Mouse (Mus musculus): Measurements from ENCODE around the gene Gng10. TPM values are rescaled to one million over a fixed set of nuclear protein-coding genes. Genes with fewer than 3 reads are reported as not detected.
A peak's percentile ranks its signal among the peaks of the same experiment; 100 is the strongest.

The Gng10 gene
- total and polyA plus RNA-seq, 3 experiments, result 51.2 to 59.1 TPM; not detected in 1

DNA sequence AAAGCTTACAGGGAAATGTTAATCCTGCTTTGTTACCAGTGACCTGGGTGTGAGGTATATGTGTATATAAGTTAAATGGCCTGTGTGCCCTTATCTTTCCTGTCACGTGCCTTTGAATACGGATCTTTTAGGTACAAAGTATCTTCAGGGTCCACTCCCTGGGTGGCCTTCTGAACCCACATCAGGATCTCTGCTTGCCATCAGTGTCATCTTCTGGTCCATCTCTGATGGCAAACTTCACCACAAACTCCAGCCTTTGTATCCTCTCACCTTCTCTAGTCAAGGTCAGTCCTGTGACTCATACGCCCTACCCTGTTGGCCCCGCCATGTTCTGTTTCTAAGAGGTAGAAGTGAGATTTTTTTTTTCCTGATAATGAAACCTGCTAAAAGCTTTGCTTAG, 40.1 kb upstream of the Gng10 start, which contains the start of gene Dnajc25:
Gene Dnajc25, plus strand, starts transcription at position 301 of the 400 bp plus-strand sequence.
- Histone ChIP-seq H3K79me2 (ENCODE audit: control insufficient read depth, insufficient read depth, low read length, poor library complexity) (no peaks in the 10 kb centered on the region), H3K27ac (ENCODE audit: control insufficient read depth, low read depth, low read length) (no peak within 1 kb of the TSS), H3K9me3 (replicated peaks; ENCODE audit: insufficient read depth, low read length) (no peaks in the 10 kb centered on the region), H3K4me3 (ENCODE audit: control insufficient read depth in 1 of 2, insufficient read depth in 1 of 2, low read depth in 2 of 2, low read length in 2 of 2) (no peak within 1 kb of the TSS), H3K4me1 (ENCODE audit: control insufficient read depth in 1 of 2, insufficient read depth in 2 of 2, low read length in 2 of 2) (peaks cover 13 to 31% of the 10 kb centered on the region in 2 experiments), H3K36me3 (ENCODE audit: control insufficient read depth in 1 of 2, insufficient read depth in 2 of 2, low read length in 2 of 2) (peaks cover 0 to 15% of the 10 kb centered on the region in 2 experiments; a peak in 2 of 4 replicates), H3K27me3 (ENCODE audit: control insufficient read depth in 1 of 2, insufficient read depth in 2 of 2, low read length in 2 of 2) (no peaks in the 10 kb centered on the region), H3K9ac (ENCODE audit: control insufficient read depth, low read depth, low read length, poor library complexity, severe bottlenecking) (no peak within 1 kb of the TSS)
- TF ChIP-seq POLR2AphosphoS5 (IDR thresholded peaks at IDR 0.05; ENCODE audit: borderline replicate concordance, low read depth, low read length) (no peak), BHLHE40 (IDR thresholded peaks at IDR 0.05; ENCODE audit: borderline replicate concordance, low read depth, low read length) (0 out of 2 replicates have a peak, but pooled peaks have one; percentile 34), USF1 (IDR thresholded peaks at IDR 0.05; ENCODE audit: low read depth, low read length) (peak; percentile 53; the same call in 1 of the 2 replicates)
- no peak for DNase-seq (ENCODE audit: low read depth, low spot score)

DNA sequence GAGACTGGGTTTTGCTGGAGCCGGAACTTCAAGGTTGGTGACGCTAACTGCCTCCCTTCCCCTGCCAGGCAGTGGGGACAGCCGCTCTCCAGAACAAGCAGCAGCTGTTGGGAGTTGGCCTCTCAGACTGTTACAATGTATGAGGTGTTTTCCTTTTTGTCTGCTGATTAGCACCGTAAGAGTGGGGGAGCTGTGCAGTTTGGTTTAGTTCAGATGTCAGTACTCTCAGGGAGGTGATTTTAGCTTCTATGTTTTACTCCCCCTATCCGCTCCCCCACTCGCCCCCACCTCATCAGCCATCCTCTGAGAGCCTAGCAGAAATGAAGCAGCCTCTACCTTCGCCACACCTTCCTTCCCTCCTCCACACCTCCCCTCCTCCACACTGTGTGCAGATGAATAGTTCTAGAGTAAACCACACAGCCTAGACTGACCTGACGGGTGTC, 39.6 kb upstream of the Gng10 start:
- Histone ChIP-seq H3K4me1 (ENCODE audit: control insufficient read depth in 1 of 2, insufficient read depth in 2 of 2, low read length in 2 of 2) (peaks cover 10 to 26% of the 10 kb centered on the region in 2 experiments), H3K27ac (ENCODE audit: control insufficient read depth, low read depth, low read length) (no peak overlapping the region), H3K9ac (ENCODE audit: control insufficient read depth, low read depth, low read length, poor library complexity, severe bottlenecking) (no peak overlapping the region), H3K9me3 (replicated peaks; ENCODE audit: insufficient read depth, low read length) (no peaks in the 10 kb centered on the region), H3K79me2 (ENCODE audit: control insufficient read depth, insufficient read depth, low read length, poor library complexity) (no peaks in the 10 kb centered on the region), H3K27me3 (ENCODE audit: control insufficient read depth in 1 of 2, insufficient read depth in 2 of 2, low read length in 2 of 2) (no peaks in the 10 kb centered on the region), H3K4me3 (ENCODE audit: control insufficient read depth in 1 of 2, insufficient read depth in 1 of 2, low read depth in 2 of 2, low read length in 2 of 2) (no peak overlapping the region), H3K36me3 (ENCODE audit: control insufficient read depth in 1 of 2, insufficient read depth in 2 of 2, low read length in 2 of 2) (peaks cover 0 to 12% of the 10 kb centered on the region in 2 experiments; a peak in 2 of 4 replicates)
- TF ChIP-seq POLR2AphosphoS5 (IDR thresholded peaks at IDR 0.05; ENCODE audit: borderline replicate concordance, low read depth, low read length) (no peak), E2F4 (IDR thresholded peaks at IDR 0.05; ENCODE audit: borderline replicate concordance, low read depth, low read length) (no peak), ZC3H11A (IDR thresholded peaks at IDR 0.05; ENCODE audit: low read depth, low read length) (no peak), GABPA (IDR thresholded peaks at IDR 0.05; ENCODE audit: low read depth, low read length) (no peak), JUND (IDR thresholded peaks at IDR 0.05; ENCODE audit: low read depth, low read length) (no peak), SMC3 (IDR thresholded peaks at IDR 0.05; ENCODE audit: low read depth, low read length) (no peak), ZMIZ1 (IDR thresholded peaks at IDR 0.05; ENCODE audit: low read depth, low read length) (no peak), EP300 (IDR thresholded peaks at IDR 0.05; ENCODE audit: low read depth in 1 of 2, low read length in 2 of 2) (no peak), UBTF (IDR thresholded peaks at IDR 0.05; ENCODE audit: borderline replicate concordance, insufficient read depth, low read depth, low read length) (no peak), ZKSCAN1 (IDR thresholded peaks at IDR 0.05; ENCODE audit: low read depth, low read length) (no peak), MYB (IDR thresholded peaks at IDR 0.05; ENCODE audit: low read depth, low read length) (no peak), USF1 (IDR thresholded peaks at IDR 0.05; ENCODE audit: low read depth, low read length) (no peak)
- no peak for DNase-seq (ENCODE audit: low read depth, low spot score)

DNA sequence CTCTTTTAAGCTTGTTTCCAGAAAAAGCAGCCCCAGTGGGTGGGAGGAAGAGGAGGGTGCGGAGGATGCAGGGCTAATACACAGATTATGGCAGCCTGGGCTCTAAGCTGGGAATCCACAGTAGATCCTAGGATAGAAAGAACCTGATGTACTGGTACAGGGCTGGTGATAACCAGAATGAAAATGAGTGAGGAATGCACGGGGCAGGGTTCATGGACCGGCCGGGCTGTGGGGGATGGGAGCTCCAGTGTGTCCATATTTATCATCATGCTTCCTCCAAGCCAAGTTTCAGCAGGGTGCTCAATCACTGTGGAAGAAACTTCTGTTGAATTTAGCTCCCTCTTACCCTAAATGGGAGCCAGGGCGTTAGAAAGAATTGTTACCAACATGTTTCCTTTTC, 37.8 kb upstream of the Gng10 start:
- H3K4me3 ChIP-seq (ENCODE audit: control insufficient read depth in 1 of 2, insufficient read depth in 1 of 2, low read depth in 2 of 2, low read length in 2 of 2), result no peak overlapping the region
- no peaks in the 10 kb centered on the region for H3K27me3 ChIP-seq (ENCODE audit: control insufficient read depth in 1 of 2, insufficient read depth in 2 of 2, low read length in 2 of 2)
- H3K9me3 ChIP-seq (replicated peaks; ENCODE audit: insufficient read depth, low read length), result no peaks in the 10 kb centered on the region
- H3K27ac ChIP-seq (ENCODE audit: control insufficient read depth, low read depth, low read length), result no peak overlapping the region
- peaks cover 7 to 17% of the 10 kb centered on the region in 2 experiments for H3K4me1 ChIP-seq (ENCODE audit: control insufficient read depth in 1 of 2, insufficient read depth in 2 of 2, low read length in 2 of 2)
- no peak for DNase-seq (ENCODE audit: low read depth, low spot score)
- no peaks in the 10 kb centered on the region for H3K79me2 ChIP-seq (ENCODE audit: control insufficient read depth, insufficient read depth, low read length, poor library complexity)
- H3K9ac ChIP-seq (ENCODE audit: control insufficient read depth, low read depth, low read length, poor library complexity, severe bottlenecking), result no peak overlapping the region
- peaks cover 0 to 12% of the 10 kb centered on the region in 2 experiments; a peak in 2 of 4 replicates for H3K36me3 ChIP-seq (ENCODE audit: control insufficient read depth in 1 of 2, insufficient read depth in 2 of 2, low read length in 2 of 2)
- no peak for TF ChIP-seq RAD21 (IDR thresholded peaks at IDR 0.05; ENCODE audit: low read depth, low read length)
- TF ChIP-seq ELF1 (IDR thresholded peaks at IDR 0.05; ENCODE audit: low read depth, low read length), result no peak
- no peak for TF ChIP-seq RCOR1 (IDR thresholded peaks at IDR 0.05; ENCODE audit: low read depth, low read length)
- no peak for TF ChIP-seq E2F4 (IDR thresholded peaks at IDR 0.05; ENCODE audit: borderline replicate concordance, low read depth, low read length)
- no peak for TF ChIP-seq POLR2AphosphoS5 (IDR thresholded peaks at IDR 0.05; ENCODE audit: borderline replicate concordance, low read depth, low read length)
- no peak for TF ChIP-seq BHLHE40 (IDR thresholded peaks at IDR 0.05; ENCODE audit: borderline replicate concordance, low read depth, low read length)
- TF ChIP-seq CHD2 (IDR thresholded peaks at IDR 0.05; ENCODE audit: low read length), result no peak
- no peak for TF ChIP-seq CHD1 (IDR thresholded peaks at IDR 0.05; ENCODE audit: low read depth, low read length)
- TF ChIP-seq CTCF (IDR thresholded peaks at IDR 0.05 in 2 of 3, conservative IDR thresholded peaks at IDR 0.05 in 1 of 3; ENCODE audit: control insufficient read depth in 1 of 3, insufficient read depth in 1 of 3, low read depth in 2 of 3, low read length in 3 of 3, poor library complexity in 1 of 3, severe bottlenecking in 1 of 3), result no peak
- TF ChIP-seq NRF1 (IDR thresholded peaks at IDR 0.05; ENCODE audit: insufficient read depth, low read depth, low read length, poor library complexity, severe bottlenecking), result no peak
- TF ChIP-seq JUND (IDR thresholded peaks at IDR 0.05; ENCODE audit: low read depth, low read length), result no peak
- TF ChIP-seq NELFE (IDR thresholded peaks at IDR 0.05; ENCODE audit: low read depth, low read length), result no peak
- TF ChIP-seq MYC (IDR thresholded peaks at IDR 0.05; ENCODE audit: low read depth, low read length), result no peak
- no peak for TF ChIP-seq USF2 (IDR thresholded peaks at IDR 0.05; ENCODE audit: borderline replicate concordance in 1 of 2, insufficient read depth in 1 of 2, low read depth in 1 of 2, low read length in 2 of 2)
- TF ChIP-seq SIN3A (IDR thresholded peaks at IDR 0.05; ENCODE audit: low read length), result no peak
